Mouse (Mus musculus) testis, adult 2 months (tissue): ENCODE results near the gene 1810046K07Rik.

ENCODE experiments used
- CTCF ChIP-seq: fragments of 200-500 bp; IDR thresholded peaks from 2 replicates; pipeline ENCODE4 v1.5.1; 2012; ENCODE audit warnings: low read depth, mild to moderate bottlenecking, inconsistent platforms, low read length, moderate library complexity; ENCODE audit not compliant: control insufficient read depth, insufficient read depth, insufficient replicate concordance
- POLR2A ChIP-seq: fragments of 200-500 bp; IDR thresholded peaks from 2 replicates; pipeline ENCODE4 v1.6.1; 2012; ENCODE audit warnings: low read depth, mild to moderate bottlenecking, inconsistent platforms, low read length, moderate library complexity; ENCODE audit not compliant: control insufficient read depth

DNA sequence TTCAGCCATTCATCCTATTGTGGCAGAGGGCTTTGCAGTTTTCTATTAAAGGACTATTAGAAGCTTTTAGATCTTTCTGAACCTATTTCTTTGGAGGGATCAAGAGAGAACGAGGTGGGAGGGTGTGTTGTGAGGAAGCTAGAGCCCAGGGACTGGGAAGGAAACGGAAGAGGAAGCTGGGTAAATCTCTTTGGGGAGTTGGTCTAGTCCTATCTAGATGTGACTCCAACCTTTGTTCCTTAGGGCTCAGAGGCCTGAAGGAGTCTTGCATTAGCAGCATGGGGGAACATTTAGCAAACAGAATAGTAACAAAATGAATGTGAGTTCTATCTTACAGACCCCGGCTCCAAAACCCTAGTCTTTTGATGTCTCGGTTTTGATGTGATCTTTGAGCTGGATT, 37.7 kb downstream of the 1810046K07Rik start:
- TF ChIP-seq CTCF (no peak), POLR2A (no peak)
